Mouse (Mus musculus) testis, adult 2 months (tissue): ENCODE measurements around the gene Plekhn1. TPM values are rescaled to one million over a fixed set of nuclear protein-coding genes. Genes with fewer than 3 reads are reported as not detected.
A peak's percentile ranks its signal among the peaks of the same experiment; 100 is the strongest.

ENCODE experiments used
- H3K27ac ChIP-seq: fragments of 200-500 bp; 2 replicates; pipeline ENCODE4 v1.5.1; 2012; ENCODE audit warnings: low read depth, low read length; ENCODE audit not compliant: control insufficient read depth, insufficient read depth
- H3K27me3 ChIP-seq: fragments of 200-500 bp; 2 replicates; pipeline ENCODE4 v1.6.1; 2012; ENCODE audit warnings: mild to moderate bottlenecking, low read length, moderate library complexity; ENCODE audit not compliant: control insufficient read depth, insufficient read depth
- H3K36me3 ChIP-seq: fragments of 200-500 bp; 2 replicates; pipeline ENCODE4 v1.6.1; 2012; ENCODE audit warnings: mild to moderate bottlenecking, low read length; ENCODE audit not compliant: control insufficient read depth, insufficient read depth
- H3K4me1 ChIP-seq: fragments of 200-500 bp; 2 replicates; pipeline ENCODE4 v1.6.1; 2012; ENCODE audit warnings: low read length; ENCODE audit not compliant: control insufficient read depth, insufficient read depth
- H3K4me3 ChIP-seq: fragments of 200-500 bp; 2 replicates; pipeline ENCODE4 v1.5.1; 2012; ENCODE audit warnings: low read depth, mild to moderate bottlenecking, low read length, moderate library complexity, mixed read lengths; ENCODE audit not compliant: control insufficient read depth
- CTCF ChIP-seq: fragments of 200-500 bp; IDR thresholded peaks from 2 replicates; pipeline ENCODE4 v1.5.1; 2012; ENCODE audit warnings: low read depth, mild to moderate bottlenecking, inconsistent platforms, low read length, moderate library complexity; ENCODE audit not compliant: control insufficient read depth, insufficient read depth, insufficient replicate concordance
- POLR2A ChIP-seq: fragments of 200-500 bp; IDR thresholded peaks from 2 replicates; pipeline ENCODE4 v1.6.1; 2012; ENCODE audit warnings: low read depth, mild to moderate bottlenecking, inconsistent platforms, low read length, moderate library complexity; ENCODE audit not compliant: control insufficient read depth
- polyA plus RNA-seq: library from polyadenylated mRNA; depleted of rRNA; stranded (reverse); fragments of >200 nt; gene quantifications from 2 replicates; pipeline ENCODE4 v1.2.3, GENCODE M21; 2012

The Plekhn1 gene
- polyA plus RNA-seq, 1 experiment, result 40.2 TPM

- Histone ChIP-seq H3K27ac (peak overlapping the region; percentile 5; the same call in 1 of the 2 replicates), H3K4me3 (peak overlapping the region; percentile 60), H3K36me3 (no peaks in the 10 kb centered on the region), H3K4me1 (peaks cover 6% of the 10 kb centered on the region), H3K27me3 (no peaks in the 10 kb centered on the region)
- TF ChIP-seq POLR2A, result no peak
These were observed 36.8 kb downstream of the Plekhn1 start for GRCm38 (mm10) chr4:156197829-156198205.

GRCm38 (mm10) chr4:156197131-156197828, 37.4 kb downstream of the Plekhn1 start, which contains the start of gene Agrn:
TSS of gene Agrn (minus strand) at chr4:156197488.
- H3K27ac ChIP-seq, result peak within 1 kb of the TSS; percentile 5; the same call in 1 of the 2 replicates

GRCm38 (mm10) chr4:156195927-156196870, 38.5 kb downstream of the Plekhn1 start:
- no peak overlapping the region for H3K27ac ChIP-seq
- no peaks in the 10 kb centered on the region for H3K36me3 ChIP-seq
- no peaks in the 10 kb centered on the region for H3K27me3 ChIP-seq
- TF ChIP-seq POLR2A (no peak), CTCF (no peak)
- peak overlapping the region; percentile 55 for H3K4me3 ChIP-seq
- peaks cover 6% of the 10 kb centered on the region for H3K4me1 ChIP-seq

More at GRCm38 (mm10) chr4:156197131-156197828, 37.4 kb downstream of the Plekhn1 start, which contains the start of gene Agrn:
- peak within 1 kb of the TSS; percentile 84 for H3K4me3 ChIP-seq
- no peaks in the 10 kb centered on the region for H3K27me3 ChIP-seq
- no peaks in the 10 kb centered on the region for H3K36me3 ChIP-seq
- H3K4me1 ChIP-seq, result peaks cover 6% of the 10 kb centered on the region
- TF ChIP-seq POLR2A, result 0 out of 2 replicates have a peak, but pooled peaks have one; percentile 17
- no peak for TF ChIP-seq CTCF

GRCm38 (mm10) chr4:156194346-156194745, 40.3 kb downstream of the Plekhn1 start:
- no peaks in the 10 kb centered on the region for H3K36me3 ChIP-seq

GRCm38 (mm10) chr4:156193906-156194305, 40.8 kb downstream of the Plekhn1 start:
- Histone ChIP-seq H3K4me1 (peaks cover 6% of the 10 kb centered on the region), H3K27me3 (no peaks in the 10 kb centered on the region), H3K36me3 (no peaks in the 10 kb centered on the region), H3K27ac (no peak overlapping the region), H3K4me3 (no peak overlapping the region)
- TF ChIP-seq CTCF (no peak), POLR2A (no peak)

More at GRCm38 (mm10) chr4:156194346-156194745, 40.3 kb downstream of the Plekhn1 start:
- no peak overlapping the region for H3K27ac ChIP-seq
- TF ChIP-seq CTCF (no peak), POLR2A (no peak)
- no peaks in the 10 kb centered on the region for H3K27me3 ChIP-seq
- no peak overlapping the region for H3K4me3 ChIP-seq
- peaks cover 6% of the 10 kb centered on the region for H3K4me1 ChIP-seq

- peaks cover 6% of the 10 kb centered on the region for H3K4me1 ChIP-seq
- H3K27me3 ChIP-seq, result no peaks in the 10 kb centered on the region
- H3K36me3 ChIP-seq, result no peaks in the 10 kb centered on the region
- no peak for TF ChIP-seq CTCF
- no peak for TF ChIP-seq POLR2A
- no peak overlapping the region for H3K4me3 ChIP-seq
- no peak overlapping the region for H3K27ac ChIP-seq
These were observed 41.5 kb downstream of the Plekhn1 start for GRCm38 (mm10) chr4:156193200-156193590.
